Mouse (Mus musculus) ovary, postnatal 36 days (tissue): ENCODE data around the gene Synj2.

Experiments
- DNase-seq: peaks from one replicate; pipeline ENCODE4 v3.0.0; 2022; ENCODE audit warnings: low spot score, mixed read lengths

The Synj2 gene

DNA sequence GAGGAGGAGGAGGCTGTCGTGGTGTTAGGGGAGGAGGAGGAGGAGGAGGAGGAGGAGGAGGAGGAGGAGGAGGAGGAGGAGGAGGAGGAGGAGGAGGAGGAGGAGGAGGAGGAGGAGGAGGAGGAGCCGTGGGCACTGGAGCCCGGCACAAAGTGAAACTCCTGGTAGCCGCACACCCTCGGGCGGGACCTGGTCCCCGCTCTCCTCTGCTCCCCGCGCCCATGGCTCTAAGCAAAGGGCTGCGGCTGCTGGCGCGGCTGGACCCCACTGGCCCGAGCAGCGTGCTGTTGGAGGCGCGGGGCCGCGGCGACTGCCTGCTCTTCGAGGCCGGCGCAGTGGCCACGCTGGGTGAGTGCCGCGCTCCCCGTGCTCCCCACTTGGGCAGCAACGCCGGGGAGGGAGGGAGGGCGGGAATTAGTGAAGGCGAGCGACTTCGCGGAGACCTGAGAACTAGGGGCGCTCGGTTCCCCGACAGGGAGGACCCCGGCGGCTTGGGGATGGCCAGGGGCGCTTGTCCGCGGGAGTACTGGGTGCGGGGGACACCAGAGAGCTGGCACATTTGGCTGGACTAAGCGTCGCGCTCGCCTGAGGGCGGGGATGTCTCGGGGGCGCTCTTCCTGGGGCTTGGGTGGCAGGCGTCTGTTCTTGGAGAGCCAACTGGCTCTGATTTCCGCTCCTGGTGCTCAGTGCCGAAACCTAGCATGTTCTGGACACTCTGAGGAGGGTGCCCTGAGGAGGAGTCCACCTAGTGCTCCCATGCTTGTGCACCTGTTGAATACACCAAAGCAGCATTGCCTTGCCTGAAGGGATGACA is at the start of gene Synj2:
Gene Synj2, plus strand, starts transcription at position 51 of the 814 bp plus-strand sequence.
- peak; percentile 66 for DNase-seq

DNA sequence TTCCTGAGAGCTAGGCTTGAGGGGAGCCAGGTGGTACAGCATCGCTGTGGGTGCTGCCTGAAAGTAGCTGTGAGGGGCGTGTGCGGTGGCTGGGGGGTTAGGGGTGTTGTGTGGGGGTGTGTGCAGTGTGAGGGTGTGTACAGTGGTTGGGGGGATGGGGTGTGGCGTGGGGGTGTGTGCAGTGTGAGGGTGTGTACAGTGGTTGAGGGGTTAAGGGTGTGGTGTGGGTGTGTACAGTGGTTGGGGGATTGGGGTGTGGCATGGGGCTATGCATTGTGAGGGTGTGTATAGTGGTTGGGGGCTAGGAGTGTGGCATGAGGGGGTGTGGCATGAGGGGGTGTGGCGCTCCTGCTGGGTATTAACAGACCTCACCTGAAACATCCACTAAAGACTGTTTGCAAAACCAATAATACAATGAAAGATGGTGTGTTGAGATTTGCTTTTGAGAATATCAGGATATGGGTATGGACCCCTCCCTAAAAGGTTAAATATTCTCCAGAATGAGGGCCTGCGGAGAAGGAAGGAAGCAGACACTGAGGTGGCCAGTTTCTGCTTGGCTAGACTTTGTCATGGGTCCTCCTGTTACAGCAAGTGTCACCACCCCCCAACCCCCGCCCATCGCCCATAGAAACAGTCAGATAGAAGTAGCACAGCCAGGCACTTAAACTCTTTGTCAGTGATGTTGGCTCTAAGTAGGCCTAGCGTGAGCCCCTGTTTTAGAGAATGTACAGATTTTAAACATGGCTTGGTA is 49.0 kb upstream of the Synj2 start:
- no peak for DNase-seq

DNA sequence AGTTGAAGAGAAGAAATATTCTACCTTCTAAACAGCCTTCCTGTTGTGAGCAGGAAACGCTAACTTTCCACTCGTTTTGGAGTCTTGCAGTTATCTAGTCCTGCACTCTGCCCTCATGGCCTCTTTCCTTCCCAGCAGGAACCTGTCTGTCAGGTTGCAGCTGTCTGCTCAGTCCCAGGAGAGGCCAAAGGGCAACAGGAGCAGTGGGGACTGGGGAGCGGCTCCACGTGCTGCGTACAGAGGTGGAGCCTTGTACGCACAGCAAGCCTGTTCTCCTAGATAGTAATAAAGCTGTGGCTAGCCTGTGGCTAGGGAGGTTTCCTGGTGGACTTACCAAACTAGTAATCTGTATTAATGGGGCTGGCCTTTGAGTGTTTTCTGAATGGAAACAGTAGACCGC is 48.0 kb upstream of the Synj2 start:
- DNase-seq = no peak

DNA sequence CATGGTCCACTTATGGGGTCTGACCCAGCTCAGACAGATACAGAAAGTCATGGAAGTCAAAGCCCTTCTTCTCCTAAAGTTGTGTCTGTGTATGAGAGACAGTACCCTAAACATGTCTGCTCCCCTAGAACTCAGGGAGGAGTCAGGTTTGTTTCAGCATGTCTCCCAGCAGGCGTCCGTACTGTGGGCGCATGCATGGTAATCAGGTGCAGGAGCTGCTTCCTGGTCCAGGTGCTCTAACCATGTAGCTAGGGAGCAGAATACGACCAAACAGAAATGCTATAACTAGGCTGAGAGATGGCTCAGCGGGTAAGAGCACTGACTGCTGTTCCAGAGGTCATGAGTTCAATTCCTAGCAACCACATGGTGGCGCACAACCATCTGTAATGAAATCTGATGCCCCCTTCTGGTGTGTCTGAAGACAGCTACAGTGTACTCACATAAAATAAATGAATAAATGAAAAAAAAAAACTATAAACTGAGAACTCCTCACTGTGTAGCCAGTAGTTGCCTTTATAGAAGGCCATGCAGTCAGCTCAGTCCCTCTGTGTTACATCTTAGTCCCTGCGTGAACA is 47.4 kb upstream of the Synj2 start:
- no peak for DNase-seq

DNA sequence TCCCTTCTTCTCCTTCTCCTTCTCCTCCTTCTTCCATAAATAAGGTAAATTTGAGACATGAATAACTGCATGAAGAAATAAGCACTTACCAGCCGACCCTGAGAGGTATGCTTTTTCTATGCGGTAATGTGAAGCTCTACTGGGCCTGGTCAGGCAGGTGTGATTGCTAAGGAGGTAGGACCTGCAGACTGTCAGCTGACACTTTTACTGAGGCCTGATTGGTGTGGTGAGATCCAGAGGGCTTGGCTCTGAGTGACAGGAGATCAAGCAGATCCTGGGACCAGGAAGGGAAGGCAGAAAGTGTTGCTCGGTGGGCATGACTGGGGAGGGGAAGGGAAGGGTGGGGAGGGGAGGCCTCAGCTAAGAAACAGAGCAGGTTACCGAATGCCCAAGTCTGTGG is 45.0 kb upstream of the Synj2 start:
- no peak for DNase-seq

DNA sequence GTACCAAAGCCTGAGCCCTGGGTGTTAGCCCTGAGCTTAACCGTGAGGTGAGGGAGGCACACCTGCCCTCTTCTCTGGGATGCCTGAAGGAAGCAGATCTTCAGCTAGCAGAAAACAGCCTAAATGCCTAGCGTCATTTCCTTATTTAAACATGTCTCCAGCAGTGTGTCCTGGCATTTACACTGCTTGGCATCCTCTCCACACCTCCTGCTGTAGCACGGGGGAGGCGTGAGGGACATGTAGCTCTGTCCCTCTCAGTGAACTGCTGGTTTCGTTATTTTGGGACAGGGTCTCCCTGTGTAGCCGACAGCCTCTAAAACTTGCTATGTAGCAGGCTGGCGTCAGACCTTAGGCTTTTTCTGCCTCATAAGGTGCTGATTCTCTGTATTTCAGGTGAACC is 44.5 kb upstream of the Synj2 start:
- no peak for DNase-seq

DNA sequence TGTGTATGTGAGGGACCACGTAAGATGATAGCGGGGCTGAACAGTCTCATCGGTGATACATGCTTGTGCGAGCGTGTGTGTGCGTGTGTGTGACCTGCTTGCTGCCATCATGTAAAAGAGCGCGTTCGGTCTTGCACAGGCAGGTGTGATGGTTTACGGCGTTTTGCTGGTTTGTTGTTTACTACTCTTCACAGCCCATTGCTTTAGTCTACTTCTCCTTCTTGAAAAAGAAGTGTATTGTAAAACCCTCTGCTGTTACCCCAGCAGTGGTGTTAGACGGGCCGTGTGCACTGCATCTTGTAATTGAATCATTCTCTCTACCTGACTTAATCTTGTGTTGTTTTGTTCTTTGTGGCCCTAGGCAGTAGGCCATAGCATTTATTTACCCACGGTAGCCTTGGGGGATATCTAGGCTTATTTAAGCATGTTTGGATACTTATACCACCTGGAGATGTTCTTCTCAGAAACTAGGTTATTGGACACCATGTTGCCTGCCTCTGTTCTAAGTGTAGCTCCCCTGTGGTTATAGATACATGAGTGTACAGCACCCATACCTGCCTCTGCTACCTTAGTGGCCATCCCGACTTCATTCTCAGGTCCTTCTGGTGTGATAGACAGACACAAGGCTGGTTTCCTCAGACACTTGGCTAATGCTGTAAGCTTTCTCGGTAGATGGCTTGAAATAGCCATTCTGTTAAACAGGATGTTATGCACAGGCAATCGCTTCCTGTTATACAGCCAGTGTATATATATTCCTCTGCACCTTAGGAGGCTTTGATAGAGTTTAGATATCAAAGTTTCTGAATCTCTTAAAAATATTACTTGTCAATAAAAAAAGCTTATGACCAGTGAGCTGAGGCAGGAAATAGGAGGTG is 43.5 kb upstream of the Synj2 start:
- DNase-seq = no peak

DNA sequence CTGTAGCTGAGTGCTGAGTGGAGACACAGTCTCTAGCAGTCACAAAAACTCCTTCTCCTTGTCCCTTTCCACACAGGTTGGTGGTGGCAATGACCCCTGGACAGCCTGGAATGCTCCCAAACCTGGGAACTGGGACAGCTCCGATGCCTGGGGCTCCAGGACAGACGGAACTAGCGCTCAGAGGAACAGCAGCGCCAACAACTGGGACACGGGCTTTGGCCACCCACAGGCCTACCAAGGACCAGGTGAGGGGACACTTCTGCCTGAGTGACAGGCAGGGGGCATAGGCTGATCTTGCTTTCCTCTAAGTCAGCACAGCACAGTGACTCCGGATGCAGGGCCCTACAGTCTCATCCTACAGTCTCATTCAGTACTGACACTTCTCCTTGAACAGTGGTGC is 41.8 kb upstream of the Synj2 start:
- DNase-seq = no peak

DNA sequence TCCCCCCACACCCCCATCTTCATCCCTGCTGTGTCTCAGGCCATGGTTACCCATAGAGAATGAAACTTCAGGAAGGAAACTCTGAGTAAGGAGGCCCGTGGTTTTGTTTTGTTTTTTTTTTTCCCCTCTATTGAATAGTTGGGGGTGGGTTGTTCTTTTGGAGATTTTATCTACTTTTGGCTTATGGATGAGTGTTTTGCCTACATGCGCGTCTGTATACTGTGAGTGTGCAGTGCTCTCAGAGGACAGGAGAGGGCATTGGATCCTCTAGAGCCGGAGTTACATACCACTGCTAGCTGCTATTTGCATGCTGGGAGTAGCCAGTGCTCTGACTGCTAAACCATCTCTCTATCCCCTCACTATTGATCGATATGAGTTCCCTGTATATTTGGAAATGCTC is 39.7 kb upstream of the Synj2 start:
- DNase-seq = no peak

DNA sequence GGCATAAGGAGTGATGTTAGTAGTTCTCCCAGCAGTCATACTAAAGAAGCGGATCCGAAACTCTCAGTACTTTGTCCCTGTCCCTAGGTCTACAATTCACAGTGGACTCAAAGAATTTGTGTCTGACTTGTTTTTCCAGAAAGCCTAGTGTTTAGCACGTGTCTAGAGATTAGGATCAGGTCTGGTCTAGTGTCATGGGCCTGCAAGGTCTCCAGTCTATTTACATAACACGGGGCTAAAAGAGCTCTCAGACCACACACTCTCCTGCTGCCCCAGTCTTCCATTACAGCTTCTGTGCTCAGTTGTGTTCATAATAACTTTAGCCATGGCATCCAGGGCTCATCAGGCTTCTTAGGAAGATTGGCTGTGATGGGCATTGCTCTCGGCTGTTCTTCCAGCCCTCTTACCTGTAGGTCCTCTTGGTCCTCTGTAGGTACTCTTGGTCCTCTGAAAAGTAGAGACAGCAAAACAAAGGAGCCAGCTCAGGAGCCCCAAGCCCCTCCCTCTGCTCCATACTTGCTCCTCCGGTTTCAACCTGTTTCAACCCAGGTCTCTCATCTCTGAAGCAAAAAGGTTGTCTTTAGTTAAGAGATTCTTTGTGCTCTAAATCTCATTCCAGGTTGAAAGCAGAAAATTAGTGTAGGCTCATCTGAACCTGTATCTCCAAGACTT is 37.3 kb upstream of the Synj2 start:
- no peak for DNase-seq

DNA sequence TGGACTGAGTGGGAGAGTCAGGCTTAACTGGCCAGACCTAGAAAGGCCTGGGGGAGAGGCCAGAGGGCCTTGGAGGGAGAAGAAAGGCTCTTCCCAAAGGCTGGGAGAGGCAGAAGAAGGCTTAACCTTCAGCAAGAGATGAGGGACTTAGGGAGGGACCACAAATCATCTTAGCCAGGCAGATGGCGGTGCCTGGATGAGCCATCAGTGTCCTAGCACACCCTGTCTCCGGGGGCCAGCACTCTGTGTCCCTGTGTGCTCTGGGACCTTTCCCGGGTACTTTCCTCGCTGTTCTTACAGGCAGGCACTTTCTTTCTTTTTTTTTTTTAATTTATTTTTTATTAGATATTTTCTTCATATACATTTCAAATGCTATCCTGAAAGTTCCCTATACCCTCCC is 31.4 kb upstream of the Synj2 start:
- no peak for DNase-seq

DNA sequence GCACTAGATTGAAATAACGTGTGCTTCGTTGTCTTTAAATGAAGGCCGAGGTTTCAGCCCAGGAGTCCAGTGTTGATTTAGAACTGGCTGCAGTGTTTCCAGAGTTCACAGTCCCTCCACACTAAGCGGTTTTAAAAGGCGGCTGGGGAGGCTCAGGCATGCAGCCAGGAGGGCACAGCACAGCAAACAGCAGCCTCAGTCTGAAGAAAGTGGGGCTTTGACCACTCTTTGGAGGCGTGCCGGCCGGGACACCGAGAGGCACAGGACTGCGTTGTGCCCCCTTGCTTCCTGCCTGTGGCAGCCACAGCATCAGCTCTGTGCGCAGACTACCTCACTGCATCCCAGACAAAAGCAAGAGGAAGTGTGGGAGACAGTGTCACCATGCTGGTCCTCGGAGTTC is 29.5 kb upstream of the Synj2 start:
- peak; percentile 47 for DNase-seq

DNA sequence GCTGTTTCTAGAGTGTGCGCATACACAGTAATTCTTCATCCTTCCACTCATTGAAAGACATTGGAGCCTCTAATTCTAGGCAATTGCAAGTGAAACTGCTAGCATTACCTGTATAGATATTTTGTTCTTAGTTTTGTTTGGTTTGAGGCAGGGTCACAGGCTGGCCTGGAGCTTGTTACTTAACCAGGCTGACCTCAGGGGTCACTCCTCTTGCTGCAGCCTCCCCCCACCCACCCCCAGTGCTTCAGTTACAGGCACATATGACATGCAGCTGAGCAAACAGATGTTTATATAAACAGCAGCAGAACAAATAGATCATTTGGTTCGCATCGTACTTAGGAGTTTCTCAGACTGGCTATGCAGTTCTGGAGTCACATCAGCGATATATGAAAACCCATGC is 28.3 kb upstream of the Synj2 start:
- DNase-seq = no peak

DNA sequence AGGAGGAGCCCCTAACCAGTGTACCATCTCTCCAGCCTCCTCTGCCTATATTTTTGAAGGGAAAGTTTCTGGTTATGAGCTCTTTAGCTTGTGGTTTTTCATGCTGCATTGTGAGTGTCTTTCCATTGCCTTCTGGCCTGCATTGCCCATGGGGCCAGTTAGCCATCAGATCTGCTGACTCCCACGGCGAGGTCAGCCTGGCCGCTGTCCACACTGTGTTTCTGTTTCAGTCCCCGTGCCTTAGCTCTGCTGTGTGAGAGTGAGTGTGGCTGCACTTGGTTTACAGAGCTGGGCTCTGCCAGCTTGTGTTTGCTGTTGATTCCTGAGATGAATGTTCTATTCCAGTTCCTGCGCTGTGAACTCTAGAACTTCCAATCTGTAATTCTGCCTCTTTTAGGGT is 26.9 kb upstream of the Synj2 start:
- peak; percentile 47 for DNase-seq

DNA sequence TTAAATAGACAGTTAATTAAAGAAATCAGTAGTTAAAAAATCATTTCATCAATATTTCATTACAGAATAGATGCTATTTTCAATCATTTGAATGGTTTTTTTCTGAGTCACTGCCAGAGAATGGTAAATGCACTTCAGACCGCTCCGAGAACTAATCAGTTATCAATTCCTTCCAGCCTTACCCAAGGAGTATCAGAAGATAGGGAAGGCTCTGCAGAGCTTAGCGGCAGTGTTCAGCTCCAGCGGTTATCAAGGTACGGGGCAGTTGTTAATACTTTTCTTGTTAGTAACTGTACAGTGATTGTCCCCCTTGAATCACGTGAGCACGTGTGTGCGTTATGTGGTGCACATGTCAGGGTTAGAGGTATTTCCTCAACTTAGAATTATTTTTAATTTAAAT is 19.1 kb upstream of the Synj2 start:
- no peak for DNase-seq

DNA sequence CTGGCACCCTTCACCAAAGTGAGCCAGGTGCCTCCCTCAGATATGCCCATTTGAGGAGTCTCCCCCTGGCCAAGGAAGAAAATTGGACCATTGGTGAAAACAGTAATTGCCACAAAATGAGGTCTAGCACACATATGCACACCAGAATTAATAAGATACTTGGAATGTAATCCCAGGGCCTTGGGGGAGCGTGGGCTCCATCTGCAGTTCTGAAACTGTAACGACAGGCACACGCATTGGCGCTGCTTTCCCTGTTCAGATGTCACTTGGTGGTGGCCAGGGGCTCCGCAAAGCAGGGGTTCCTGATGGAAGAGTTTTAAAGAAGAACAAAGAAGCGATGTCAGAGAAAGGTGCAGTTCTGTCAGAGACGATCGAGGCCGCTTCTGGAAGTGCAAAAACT is 17.8 kb upstream of the Synj2 start:
- peak; percentile 31 for DNase-seq

DNA sequence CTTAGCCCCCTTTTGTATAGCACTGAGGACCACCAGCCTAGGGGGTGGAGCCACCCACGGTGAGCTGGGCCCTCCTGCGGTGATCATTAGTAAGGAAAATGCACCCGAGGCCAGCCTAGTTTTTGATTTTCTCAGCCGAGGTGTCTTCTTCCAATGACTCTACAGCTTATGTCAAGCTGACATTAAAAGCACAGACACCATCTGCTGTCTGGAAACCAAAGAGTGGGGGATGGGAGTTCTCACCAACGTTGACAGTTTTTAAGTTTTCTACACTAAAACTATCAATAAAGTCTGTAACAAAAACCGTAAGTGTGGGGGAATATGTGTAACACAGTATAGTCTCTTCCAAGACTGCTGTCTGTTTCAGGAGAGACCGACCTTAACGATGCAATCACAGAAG is 16.8 kb upstream of the Synj2 start:
- no peak for DNase-seq

DNA sequence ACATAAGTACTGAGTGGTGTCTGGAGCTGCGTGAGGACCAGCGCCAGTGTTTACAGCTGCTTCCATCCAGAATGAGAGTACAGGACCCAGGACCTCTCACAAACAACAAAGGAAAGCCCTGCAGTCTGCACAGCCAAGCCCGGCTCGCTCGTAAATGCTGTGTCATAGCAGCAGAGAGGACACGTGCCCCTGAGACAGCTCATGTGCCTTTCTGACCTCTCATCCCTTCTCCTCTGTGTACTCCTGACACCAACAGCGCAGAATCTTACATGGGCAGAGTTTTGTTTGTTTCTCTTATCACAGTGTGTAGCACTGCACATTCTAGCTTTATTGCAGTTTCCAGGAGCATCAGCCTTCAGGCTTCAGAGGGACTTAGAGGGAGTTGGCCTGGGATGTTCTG is 14.4 kb upstream of the Synj2 start:
- DNase-seq = no peak

DNA sequence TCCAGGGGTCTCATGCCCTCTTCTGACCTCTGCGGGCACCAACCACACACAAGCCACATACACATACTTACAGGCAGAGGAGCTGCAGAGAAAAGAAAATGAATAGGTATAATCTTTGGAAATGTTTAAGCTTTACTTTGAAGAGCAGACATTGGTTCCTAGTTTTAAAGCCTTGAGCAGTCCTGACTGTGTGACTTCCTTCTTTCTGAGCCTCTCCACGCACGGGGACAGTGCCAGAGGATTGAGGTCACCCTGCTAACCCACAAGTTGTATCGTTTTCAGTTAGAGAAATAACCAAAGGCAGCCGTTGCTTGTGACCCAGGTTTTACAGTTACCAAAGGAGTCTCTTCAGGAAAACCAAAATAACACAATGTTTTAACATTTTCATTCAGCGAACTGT is 12.0 kb upstream of the Synj2 start:
- DNase-seq = no peak

DNA sequence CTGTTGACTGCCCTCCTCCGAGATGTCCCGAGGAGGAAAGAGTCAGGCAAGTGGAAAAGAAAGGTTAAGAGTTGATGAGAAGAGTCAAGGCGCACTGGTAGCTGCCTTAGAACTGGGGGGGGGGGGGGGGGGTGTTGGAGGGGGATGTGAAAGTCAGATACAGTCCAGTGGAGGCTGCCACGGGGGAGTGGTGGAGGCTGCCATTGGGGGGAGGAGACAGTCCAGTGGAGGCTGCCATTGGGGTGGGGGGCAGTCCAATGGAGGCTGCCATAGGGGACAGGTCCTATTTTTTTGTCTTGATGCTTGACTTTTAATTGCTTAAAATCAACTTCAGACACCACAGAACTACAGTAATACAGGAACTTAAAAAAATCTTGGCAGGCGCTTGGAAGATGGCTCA is 8.9 kb upstream of the Synj2 start:
- no peak for DNase-seq

DNA sequence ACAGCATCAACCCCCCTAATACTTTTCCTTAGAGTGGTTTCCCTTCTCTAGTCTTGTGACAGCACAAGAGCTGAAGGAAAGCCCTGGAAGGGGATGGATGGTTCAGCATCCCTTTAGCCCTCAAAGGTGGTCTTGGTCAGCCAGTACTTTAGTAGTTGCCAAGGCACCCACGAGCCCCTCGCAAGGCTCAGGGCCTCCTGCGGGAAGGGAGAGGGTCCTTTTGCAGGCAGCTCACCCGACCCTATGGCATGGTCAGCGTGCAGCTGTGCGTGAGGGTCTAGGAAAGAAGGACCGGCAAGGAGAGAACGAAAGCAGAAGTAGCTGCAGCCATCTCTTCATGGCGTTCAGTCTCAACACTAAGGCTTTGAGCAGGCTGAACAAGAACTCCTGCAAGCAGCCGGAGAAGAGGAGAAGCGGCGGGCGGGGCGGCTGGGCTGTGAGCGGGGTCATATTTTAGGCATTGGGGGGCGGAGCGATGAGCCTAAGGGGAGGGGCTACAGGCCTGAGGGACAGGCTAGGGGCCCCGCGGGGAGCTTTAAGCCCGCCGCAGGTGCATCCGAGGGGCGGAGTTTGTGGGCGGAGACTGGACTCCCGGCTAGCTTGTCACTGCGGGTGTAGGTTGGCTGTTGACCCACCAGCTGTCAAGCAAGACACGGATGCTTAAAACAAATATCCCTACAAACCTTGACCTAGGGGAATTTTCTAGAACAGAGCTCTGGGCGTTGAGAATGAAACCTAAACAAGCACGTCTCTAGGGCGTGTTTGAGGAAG is 6.3 kb upstream of the Synj2 start:
- DNase-seq = peak; percentile 80
